Mouse (Mus musculus) heart, postnatal 25 days (tissue): ENCODE measurements around the gene Tcf7l1. TPM values are rescaled to one million over a fixed set of nuclear protein-coding genes. Genes with fewer than 3 reads are reported as not detected.
A peak's percentile ranks its signal among the peaks of the same experiment; 100 is the strongest.
"Not testable (repeated sequence)": the region's sequence is repeated elsewhere in the genome, so short reads cannot be mapped to it uniquely, and the experiment has no call there.

Source experiments
- DNase-seq: peaks from one replicate; pipeline ENCODE4 v3.0.0; 2022; ENCODE audit warnings: low spot score
- intact Hi-C: fragments of 180-260 bp; cut with DNase I; formaldehyde crosslinking; loops from one replicate; pipeline ENCODE4 v1.15.1; 2025
- total RNA-seq, 2 experiments: library from RNA; stranded (reverse); gene quantifications; 2 replicates each; pipeline ENCODE4 v1.2.3; 2021

The Tcf7l1 gene
- 10 to 100 TPM; 10.4 to 11.8 TPM for total RNA-seq

GRCm38 (mm10) chr6:72788892-72789699 lies at the start of gene Tcf7l1:
Tcf7l1 (minus strand) TSS chr6:72789254.
- peak; percentile 85 for DNase-seq

DNA sequence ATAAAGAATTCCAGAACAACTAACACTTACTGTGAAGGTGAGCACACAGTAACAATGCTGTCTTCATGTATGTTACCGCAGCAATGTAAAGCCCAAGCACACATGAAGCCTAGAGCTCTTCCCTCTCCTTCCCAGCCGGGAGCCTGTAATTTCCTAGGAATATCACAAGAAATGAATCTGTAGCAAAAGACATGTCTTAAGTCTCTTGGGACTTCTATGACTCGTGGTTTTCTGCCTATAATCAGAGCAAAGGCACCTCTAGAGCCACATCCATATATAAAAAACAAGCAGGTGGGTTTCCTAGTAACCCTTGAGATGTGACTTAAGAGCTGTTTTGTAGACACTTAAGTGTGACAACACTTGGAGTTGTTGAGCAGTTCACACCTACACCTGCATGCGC lies 48.7 kb upstream of the Tcf7l1 start:
- intact Hi-C loops: loop anchor here (10.0 kb wide), 1 partner anchor 317 kb away; no protein-coding TSS in a partner anchor

More at GRCm38 (mm10) chr6:72788892-72789699, at the start of gene Tcf7l1:
- intact Hi-C loops: loop anchor here (1.0 to 5.0 kb wide), 5 partner anchors 42 to 152 kb away; partner anchors contain the start of gene Kcmf1

DNA sequence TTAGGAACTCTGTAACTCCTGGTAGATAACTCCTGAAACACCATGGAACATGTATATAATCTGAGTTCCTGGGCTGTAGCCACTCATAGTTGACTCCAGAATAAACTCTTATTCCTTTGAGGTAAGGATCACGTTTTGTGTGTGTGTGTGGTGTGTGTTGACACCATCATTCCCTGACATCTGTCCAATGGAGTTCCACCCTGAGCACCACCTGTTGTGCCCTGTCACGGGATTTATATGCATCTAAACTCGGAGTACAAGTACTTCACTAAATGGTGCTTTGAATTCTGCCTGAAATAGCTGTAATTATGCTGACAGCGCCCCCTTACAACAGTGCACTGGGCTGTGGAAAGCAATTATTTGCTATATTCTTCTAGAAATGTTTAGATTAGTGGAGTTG lies 45.5 kb upstream of the Tcf7l1 start:
- no peak for DNase-seq
- intact Hi-C loops: loop anchor here (10.0 kb wide), 1 partner anchor 320 kb away; no protein-coding TSS in a partner anchor

More for the DNA sequence above, 48.7 kb upstream of the Tcf7l1 start:
- DNase-seq: no peak

GRCm38 (mm10) chr6:72831858-72832257 lies 42.8 kb upstream of the Tcf7l1 start:
- DNase-seq: no peak
- intact Hi-C loops: loop anchor here (2.0 to 10.0 kb wide), 2 partner anchors 197 to 323 kb away; no protein-coding TSS in a partner anchor

- intact Hi-C loops: loop anchor here (2.0 to 10.0 kb wide), 2 partner anchors 196 to 324 kb away; no protein-coding TSS in a partner anchor
These were observed 42.2 kb upstream of the Tcf7l1 start for GRCm38 (mm10) chr6:72831276-72831675.

GRCm38 (mm10) chr6:72828857-72829256 lies 39.8 kb upstream of the Tcf7l1 start:
- intact Hi-C loops: loop anchor here (5.0 kb wide), 1 partner anchor 37 kb away; no protein-coding TSS in a partner anchor
- no peak for DNase-seq

More at GRCm38 (mm10) chr6:72831276-72831675, 42.2 kb upstream of the Tcf7l1 start:
- no peak for DNase-seq

DNA sequence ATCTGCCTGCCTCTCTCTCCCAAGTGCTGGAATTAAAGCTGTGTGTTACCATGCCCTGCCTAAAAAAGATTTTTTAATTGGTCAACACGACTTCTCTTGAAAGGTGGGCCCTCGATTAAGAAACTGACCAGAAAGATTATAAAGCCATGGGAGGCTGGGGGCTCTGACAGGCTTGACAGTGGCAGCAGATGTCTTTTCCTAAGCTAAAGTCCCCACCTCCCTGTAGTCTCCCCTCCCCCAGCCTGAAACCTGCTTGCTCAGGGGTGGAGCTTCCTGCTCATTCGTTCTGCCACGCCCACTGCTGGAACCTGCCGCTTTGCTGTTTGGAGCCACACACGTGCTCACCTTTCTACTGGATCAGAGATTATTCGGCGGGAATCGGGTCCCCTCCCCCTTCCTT lies 39.0 kb upstream of the Tcf7l1 start:
- not testable (repeated sequence) for DNase-seq
- intact Hi-C loops: loop anchor here (5.0 kb wide), 1 partner anchor 36 kb away; no protein-coding TSS in a partner anchor

- intact Hi-C loops: loop anchor here (5.0 kb wide), 1 partner anchor 33 kb away; no protein-coding TSS in a partner anchor
- no peak for DNase-seq
These were observed 36.7 kb upstream of the Tcf7l1 start for GRCm38 (mm10) chr6:72825762-72826161.

DNA sequence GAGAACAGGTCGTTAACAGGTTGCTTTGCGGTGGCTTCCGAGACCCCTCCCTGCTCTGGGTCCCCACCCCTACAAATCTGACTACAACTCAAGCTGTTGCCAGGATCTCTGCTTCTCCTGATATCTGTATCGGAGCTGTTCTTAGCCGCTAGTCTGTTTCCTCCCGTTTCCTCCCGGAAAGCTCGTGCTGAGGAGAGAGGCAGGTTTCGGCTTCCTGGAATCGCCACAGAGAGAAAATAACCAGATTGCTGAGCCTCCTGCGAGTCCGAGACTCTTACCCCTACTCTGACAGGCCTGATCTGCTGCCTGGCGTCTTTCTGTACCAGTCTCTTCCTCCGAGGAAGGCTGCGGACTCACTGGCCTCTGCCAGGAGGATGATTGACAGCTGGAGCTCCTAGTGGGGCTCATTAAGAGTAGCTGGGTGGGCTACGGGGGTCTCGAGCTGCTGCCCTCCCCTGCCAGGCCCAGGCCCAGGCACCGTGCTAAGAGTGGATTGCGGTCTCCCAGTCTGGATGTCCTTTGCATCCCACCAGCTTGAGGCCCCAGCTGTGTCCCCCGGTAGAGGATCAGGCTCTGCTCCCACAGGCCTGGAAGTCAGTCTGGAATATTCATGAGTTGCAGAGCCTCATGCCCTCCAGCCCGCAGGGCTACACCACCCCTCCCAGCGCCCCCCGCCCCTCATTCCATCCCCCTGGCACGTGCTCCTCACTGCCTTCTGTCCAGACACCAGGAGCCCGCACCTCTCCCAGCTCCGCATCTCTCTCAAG lies 36.1 kb upstream of the Tcf7l1 start:
- intact Hi-C loops: loop anchor here (5.0 kb wide), 1 partner anchor 33 kb away; no protein-coding TSS in a partner anchor
- no peak for DNase-seq

DNA sequence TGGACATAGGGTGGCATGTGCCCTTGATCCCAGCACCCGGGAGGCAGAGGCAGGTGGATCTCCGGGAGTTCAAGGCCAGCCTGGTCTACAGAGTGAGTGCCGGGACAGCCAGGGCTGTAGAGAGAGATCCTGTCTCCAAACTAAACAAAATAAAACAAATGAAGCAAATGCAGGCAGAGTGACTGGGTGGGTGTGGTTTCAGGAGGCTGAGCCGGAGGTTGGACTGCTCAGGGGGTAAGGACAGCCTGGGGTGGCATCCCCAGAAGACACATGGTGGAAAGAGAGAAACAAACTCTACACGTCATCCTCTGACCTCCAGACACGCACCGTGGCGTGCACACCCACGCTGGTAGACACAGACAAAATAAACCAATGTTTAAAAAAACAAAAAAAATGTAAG lies 24.4 kb upstream of the Tcf7l1 start:
- intact Hi-C loops: no loop called here
- no peak for DNase-seq

DNA sequence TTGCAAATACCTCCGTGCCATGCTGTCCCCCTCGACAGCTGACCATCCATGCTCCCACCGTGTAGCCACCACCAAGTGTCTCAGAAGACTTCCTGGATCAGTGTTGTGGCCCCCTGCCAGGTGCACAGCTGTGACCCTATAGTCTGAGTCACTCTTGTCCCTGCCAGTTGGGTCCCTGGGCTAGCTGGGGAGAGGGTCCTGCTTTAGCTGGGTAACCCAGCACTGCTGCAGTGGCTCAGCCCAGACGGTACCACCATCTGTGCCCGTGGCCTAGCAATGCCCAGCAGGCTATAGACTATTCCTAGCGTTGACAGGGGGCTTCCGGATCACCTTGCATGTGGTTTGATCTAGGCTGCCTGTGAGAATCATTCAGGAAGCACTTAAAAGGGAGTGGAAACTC lies 21.2 kb upstream of the Tcf7l1 start:
- intact Hi-C loops: no loop called here
- DNase-seq: no peak

DNA sequence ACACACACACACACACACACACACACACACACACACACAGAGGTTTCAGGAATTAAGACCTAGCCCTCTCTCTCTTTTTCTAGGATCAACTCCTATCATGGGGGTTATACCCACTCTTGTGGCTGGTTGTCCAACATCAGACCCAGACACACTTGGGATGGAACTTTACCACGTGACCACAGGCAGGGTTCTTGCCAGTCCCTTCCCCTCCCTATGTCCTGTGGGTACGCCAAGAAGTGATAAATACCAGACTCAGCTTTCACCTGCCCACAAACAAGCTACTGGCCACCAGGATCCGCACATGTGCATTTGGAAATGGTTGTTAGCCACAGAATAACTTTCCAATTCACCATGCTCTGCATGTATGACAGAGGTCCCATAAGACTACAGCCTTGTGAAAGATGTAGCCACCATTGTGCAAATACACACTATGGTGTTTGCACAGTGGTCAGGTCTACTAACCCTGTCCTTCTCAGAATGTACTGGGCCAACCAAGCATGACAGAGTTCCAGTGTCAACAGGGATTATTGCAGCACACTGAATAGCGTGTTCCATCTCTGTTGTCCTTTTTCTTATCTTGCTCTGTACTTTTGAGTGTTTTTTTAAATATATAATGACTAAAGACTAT lies 20.6 kb upstream of the Tcf7l1 start:
- DNase-seq: no peak
- intact Hi-C loops: no loop called here

DNA sequence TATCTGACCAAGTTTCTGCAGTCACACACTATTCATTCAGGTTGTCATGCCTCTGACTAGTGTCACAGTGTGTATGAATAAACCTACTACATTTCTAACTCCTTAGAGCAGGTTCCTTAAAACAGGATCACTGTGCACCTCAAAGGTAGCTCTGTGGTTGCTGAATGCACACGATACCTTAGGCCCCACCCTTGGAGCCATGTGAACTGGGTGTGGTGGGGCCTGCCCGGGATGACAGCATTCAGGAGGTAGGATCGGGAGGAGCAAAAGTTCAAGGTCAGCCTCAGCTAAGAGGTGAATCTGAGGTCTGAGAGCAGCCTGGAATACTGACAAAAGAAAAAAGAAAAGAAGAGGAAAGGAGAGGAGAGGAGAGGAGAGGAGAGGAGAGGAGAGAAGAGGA lies 19.3 kb upstream of the Tcf7l1 start:
- no peak for DNase-seq
- intact Hi-C loops: no loop called here

GRCm38 (mm10) chr6:72803669-72804068 lies 14.6 kb upstream of the Tcf7l1 start:
- intact Hi-C loops: no loop called here
- no peak for DNase-seq

GRCm38 (mm10) chr6:72802119-72802518 lies 13.1 kb upstream of the Tcf7l1 start:
- intact Hi-C loops: no loop called here
- DNase-seq: no peak

GRCm38 (mm10) chr6:72800641-72801040 lies 11.6 kb upstream of the Tcf7l1 start:
- intact Hi-C loops: no loop called here

GRCm38 (mm10) chr6:72797763-72798162 lies 8.7 kb upstream of the Tcf7l1 start:
- intact Hi-C loops: loop anchor here (5.0 kb wide), 1 partner anchor 85 kb away; no protein-coding TSS in a partner anchor
- DNase-seq: no peak

More at GRCm38 (mm10) chr6:72800641-72801040, 11.6 kb upstream of the Tcf7l1 start:
- no peak for DNase-seq

DNA sequence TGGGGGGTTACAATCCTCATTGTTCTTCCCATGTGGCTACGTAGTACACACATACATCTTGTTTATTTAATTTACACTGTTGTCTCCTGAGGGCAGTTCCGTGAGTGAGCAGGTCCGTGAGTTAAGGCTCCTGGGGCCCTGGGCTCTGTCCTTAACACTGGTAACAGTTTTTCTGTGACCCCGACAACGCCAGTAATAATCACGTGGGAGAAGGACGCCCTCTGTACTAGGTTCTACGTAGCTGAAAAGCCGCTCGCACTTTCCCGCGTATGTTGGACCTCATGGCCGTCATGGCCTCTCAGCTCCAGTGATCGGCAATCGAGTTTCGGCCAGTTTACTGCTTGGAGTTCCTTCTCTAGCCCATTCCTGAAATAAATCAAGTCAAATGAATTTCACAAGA lies 6.4 kb upstream of the Tcf7l1 start:
- intact Hi-C loops: loop anchor here (5.0 kb wide), 1 partner anchor 83 kb away; no protein-coding TSS in a partner anchor
- no peak for DNase-seq

- no peak for DNase-seq
- intact Hi-C loops: loop anchor here (5.0 kb wide), 2 partner anchors 32 to 83 kb away; no protein-coding TSS in a partner anchor
These were observed 5.8 kb upstream of the Tcf7l1 start for GRCm38 (mm10) chr6:72794870-72795269.

DNA sequence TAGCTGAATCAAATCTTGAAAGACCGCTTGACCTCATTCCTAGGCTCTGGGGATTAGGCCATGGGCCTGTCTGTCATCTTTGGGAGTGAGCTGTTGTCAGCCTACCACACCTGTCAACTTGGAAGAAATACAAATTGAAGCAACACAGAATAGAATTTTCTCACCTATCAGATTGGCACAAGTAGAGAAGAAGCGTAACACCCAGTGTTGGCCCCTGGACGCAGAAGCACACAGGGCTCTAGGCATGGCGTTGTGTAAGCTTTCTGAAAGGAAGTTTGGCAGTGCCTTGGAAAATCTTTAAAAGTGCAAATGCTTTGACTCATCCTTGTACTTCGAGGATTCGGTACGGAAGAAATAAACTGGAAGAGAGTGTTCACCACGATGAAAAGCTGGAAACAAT lies 3.6 kb upstream of the Tcf7l1 start:
- intact Hi-C loops: loop anchor here (5.0 kb wide), 1 partner anchor 35 kb away; no protein-coding TSS in a partner anchor

More for the DNA sequence above, 3.6 kb upstream of the Tcf7l1 start:
- no peak for DNase-seq
